35 mouse cellular contexts compared by ENCODE assay signal in genomic region chr7:78290186-78290585, GRCm38 (mm10).
"Had no signal": no experiment of that assay in that cellular context is flagged by ENCODE, and none has a peak within 500 bp of the region (broad histone marks: within the 10 kb centered on the region; RNA-seq: fewer than 3 reads in every experiment).

No protein-coding gene starts in this region.

- H3K4me2 ChIP-seq: heart, embryonic 11.5 days; heart, embryonic 12.5 days; heart, embryonic 13.5 days; heart, embryonic 15.5 days; hindbrain, embryonic 12.5 days; hindbrain, embryonic 13.5 days; hindbrain, embryonic 14.5 days; hindbrain, embryonic 15.5 days; intestine, embryonic 15.5 days; kidney, embryonic 15.5 days had no signal

- H3K36me3 ChIP-seq: heart, embryonic 12.5 days; heart, embryonic 13.5 days; heart, embryonic 15.5 days; hindbrain, embryonic 10.5 days; hindbrain, embryonic 12.5 days; hindbrain, embryonic 15.5 days; intestine, embryonic 15.5 days; kidney, embryonic 15.5 days had no signal

- H3K9me3 ChIP-seq: heart, embryonic 12.5 days; heart, embryonic 13.5 days; heart, embryonic 15.5 days; hindbrain, embryonic 10.5 days; hindbrain, embryonic 12.5 days; hindbrain, embryonic 13.5 days; hindbrain, embryonic 15.5 days; intestine, embryonic 15.5 days; kidney, embryonic 15.5 days had no signal

- H3K4me3 ChIP-seq: heart, embryonic 12.5 days; heart, embryonic 13.5 days; heart, embryonic 15.5 days; hindbrain, embryonic 10.5 days; hindbrain, embryonic 12.5 days; hindbrain, embryonic 13.5 days; hindbrain, embryonic 15.5 days; intestine, embryonic 15.5 days; kidney, embryonic 15.5 days; layer of hippocampus, adult 2 months; left cerebral cortex, adult 2 months had no signal

- H3K27me3 ChIP-seq: heart, embryonic 12.5 days; heart, embryonic 13.5 days; heart, embryonic 15.5 days; hindbrain, embryonic 12.5 days; hindbrain, embryonic 13.5 days; hindbrain, embryonic 15.5 days; intestine, embryonic 15.5 days; kidney, embryonic 15.5 days had no signal

- H3K9ac ChIP-seq: heart, embryonic 12.5 days; heart, embryonic 13.5 days; heart, embryonic 15.5 days; hindbrain, embryonic 12.5 days; hindbrain, embryonic 13.5 days; hindbrain, embryonic 14.5 days; hindbrain, embryonic 15.5 days; intestine, embryonic 15.5 days; kidney, embryonic 15.5 days had no signal

- DNase-seq: heart, postnatal 10 days; heart, postnatal 14 days; heart, postnatal 36 days; heart, postnatal 4 days; kidney, adult 11 months; kidney, adult 18-20 months; kidney, adult 2 months; kidney, adult 8-10 months; kidney, adult 9 months; kidney, postnatal 10 days; kidney, postnatal 14 days; kidney, postnatal 25 days; kidney, postnatal 36 days; kidney, postnatal 4 days; layer of hippocampus, adult 9-11 months; layer of hippocampus, postnatal 36 days had no signal

- H3K27ac ChIP-seq: heart, embryonic 13.5 days; heart, embryonic 15.5 days; hindbrain, embryonic 10.5 days; hindbrain, embryonic 12.5 days; hindbrain, embryonic 13.5 days; hindbrain, embryonic 14.5 days; hindbrain, embryonic 15.5 days; hindbrain, postnatal 0 days; intestine, embryonic 15.5 days; kidney, embryonic 15.5 days; kidney, postnatal 0 days; layer of hippocampus, adult 2 months; left cerebral cortex, adult 2 months had no signal

- ATAC-seq: hindbrain, embryonic 16.5 days; hindbrain, postnatal 0 days; inflammation-experienced regulatory T-cells, adult 6 months; intestine, embryonic 15.5 days; intestine, embryonic 16.5 days; intestine, postnatal 0 days had no signal

- H3K4me1 ChIP-seq: heart, embryonic 12.5 days; heart, embryonic 13.5 days; heart, embryonic 15.5 days; hindbrain, embryonic 10.5 days; hindbrain, embryonic 12.5 days; hindbrain, embryonic 15.5 days; intestine, embryonic 15.5 days; kidney, embryonic 15.5 days had no signal
